Mouse (Mus musculus): ENCODE results near the gene Syne3. TPM values are rescaled to one million over a fixed set of nuclear protein-coding genes. Genes with fewer than 3 reads are reported as not detected.

Syne3 gene
- polyA plus RNA-seq, 1 experiment from 2014 or later, result 0.29 TPM

DNA sequence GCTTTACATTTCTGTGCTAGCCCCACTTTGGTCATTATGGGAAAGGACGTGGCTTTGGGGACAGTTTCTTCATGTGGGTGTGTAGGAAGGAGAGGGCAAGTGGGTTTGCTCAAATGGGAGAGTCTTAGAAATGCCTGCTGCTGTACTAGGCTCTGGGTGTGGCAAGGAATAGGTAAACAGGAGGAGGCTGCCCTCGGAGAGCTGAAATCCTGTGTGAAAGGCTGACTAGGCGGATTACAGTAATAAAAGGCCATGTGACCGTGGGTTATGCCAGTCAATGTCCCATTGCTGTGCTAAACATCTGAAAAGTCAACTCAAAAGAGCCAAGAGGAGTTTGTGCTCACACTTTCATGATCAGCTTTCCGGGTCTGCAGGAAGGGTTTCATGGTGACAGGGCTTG is 127.1 kb downstream of the Syne3 start:
- Histone ChIP-seq H3K4me1 (ENCODE audit: insufficient read depth) (no peaks in the 10 kb centered on the region), H3K27me3 (ENCODE audit: insufficient read depth, low read length) (no peaks in the 10 kb centered on the region), H3K36me3 (ENCODE audit: insufficient read depth) (no peaks in the 10 kb centered on the region), H3K9me3 (ENCODE audit: low read depth, low read length) (no peaks in the 10 kb centered on the region), H3K4me3 (ENCODE audit: low read depth, low read length) (no peak overlapping the region), H3K27ac (ENCODE audit: low read depth) (no peak overlapping the region), H3K9ac (no peak overlapping the region), H3K4me2 (no peak overlapping the region)
- no peak for DNase-seq
- 51% methylated on average over 5 of the region's 5 CpGs for WGBS
- TF ChIP-seq CTCF (IDR thresholded peaks at IDR 0.05; ENCODE audit: low read depth), result no peak
- no peak for ATAC-seq (ENCODE audit: insufficient read depth)

DNA sequence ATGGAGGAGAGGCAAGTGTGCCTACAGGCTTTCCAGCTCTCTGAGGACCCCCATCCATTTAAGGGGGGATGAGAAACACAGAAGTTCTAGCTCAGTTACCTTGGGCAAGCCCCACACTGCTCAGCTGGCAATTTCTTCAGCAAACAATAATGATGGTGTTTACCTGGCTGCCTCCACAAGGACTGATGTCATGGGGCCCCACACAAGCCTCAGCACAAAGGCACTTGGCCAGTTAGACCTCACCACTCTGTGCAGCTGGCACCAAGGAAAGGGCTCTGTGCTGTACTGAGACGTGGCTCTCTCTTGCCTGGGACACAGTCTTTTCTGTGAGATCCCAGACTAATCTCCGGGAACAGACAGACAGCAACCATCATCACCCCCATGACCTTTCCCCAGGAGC is 127.5 kb downstream of the Syne3 start:
- WGBS, result 32% methylated on average over 2 of the region's 2 CpGs
- ATAC-seq (ENCODE audit: insufficient read depth), result 0 out of 2 replicates have a peak, but pooled peaks have one; percentile 31

DNA sequence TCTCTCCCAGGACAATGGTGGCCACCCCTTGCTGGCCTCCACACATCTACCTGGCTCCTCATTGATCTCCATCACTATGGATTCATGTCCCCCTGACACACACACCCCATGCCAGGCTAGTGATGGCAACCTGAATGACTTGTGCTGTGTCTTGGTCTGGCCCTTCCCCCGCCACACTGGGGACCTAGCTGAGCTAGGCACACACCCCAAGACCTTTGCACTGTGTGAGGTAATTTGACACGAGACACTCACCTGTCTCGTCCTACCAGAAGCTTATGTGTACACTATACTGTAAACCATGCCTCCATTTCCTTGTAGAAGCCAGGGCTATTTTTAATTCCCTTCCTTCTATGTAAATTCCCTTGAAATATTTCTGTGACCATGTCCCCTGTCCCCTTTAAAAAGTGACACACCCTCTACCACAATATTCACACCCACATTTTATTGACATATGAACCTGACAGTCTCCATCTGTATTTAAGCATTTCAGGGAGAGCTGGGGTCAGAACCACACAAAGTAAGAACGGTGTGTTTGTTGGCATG is 128.0 kb downstream of the Syne3 start:
- no peak for TF ChIP-seq CTCF (IDR thresholded peaks at IDR 0.05; ENCODE audit: low read depth)
- no peak overlapping the region for H3K4me3 ChIP-seq (ENCODE audit: low read depth, low read length)
- ATAC-seq (ENCODE audit: insufficient read depth) (no peak), DNase-seq (no peak)
- no peaks in the 10 kb centered on the region for H3K9me3 ChIP-seq (ENCODE audit: low read depth, low read length)
- no peaks in the 10 kb centered on the region for H3K4me1 ChIP-seq (ENCODE audit: insufficient read depth)
- H3K36me3 ChIP-seq (ENCODE audit: insufficient read depth), result no peaks in the 10 kb centered on the region
- 55% methylated on average over 4 of the region's 4 CpGs for WGBS
- H3K9ac ChIP-seq, result no peak overlapping the region
- no peaks in the 10 kb centered on the region for H3K27me3 ChIP-seq (ENCODE audit: insufficient read depth, low read length)
- H3K4me2 ChIP-seq, result no peak overlapping the region
- H3K27ac ChIP-seq (ENCODE audit: low read depth), result no peak overlapping the region

More for the DNA sequence above, 127.5 kb downstream of the Syne3 start:
- H3K27me3 ChIP-seq (ENCODE audit: insufficient read depth, low read length), result no peaks in the 10 kb centered on the region
- H3K27ac ChIP-seq (ENCODE audit: low read depth), result no peak overlapping the region
- DNase-seq, result no peak
- no peaks in the 10 kb centered on the region for H3K36me3 ChIP-seq (ENCODE audit: insufficient read depth)
- H3K9ac ChIP-seq, result no peak overlapping the region
- H3K9me3 ChIP-seq (ENCODE audit: low read depth, low read length), result no peaks in the 10 kb centered on the region
- TF ChIP-seq CTCF (IDR thresholded peaks at IDR 0.05; ENCODE audit: low read depth), result no peak
- no peaks in the 10 kb centered on the region for H3K4me1 ChIP-seq (ENCODE audit: insufficient read depth)
- no peak overlapping the region for H3K4me2 ChIP-seq
- H3K4me3 ChIP-seq (ENCODE audit: low read depth, low read length), result no peak overlapping the region

DNA sequence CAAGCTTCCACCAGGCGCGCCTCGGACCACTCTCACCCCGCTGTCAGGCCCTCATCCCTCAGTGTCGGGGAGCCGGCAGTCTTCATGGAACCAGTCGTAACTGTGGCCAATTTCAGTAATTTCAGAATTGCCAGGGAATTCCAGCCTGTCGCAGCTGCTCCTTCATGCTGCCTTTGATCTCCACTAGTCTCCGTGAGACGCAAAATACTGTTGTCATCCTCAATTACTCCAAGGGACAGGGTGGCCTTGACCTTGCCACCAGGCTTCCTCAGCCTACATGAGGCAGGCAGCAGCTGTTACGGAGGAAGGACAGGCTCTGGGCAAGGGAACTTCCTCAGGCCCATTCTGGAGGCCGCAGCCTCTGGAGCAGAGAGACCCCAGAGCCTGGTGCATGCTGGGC is 129.2 kb downstream of the Syne3 start:
- H3K27ac ChIP-seq (ENCODE audit: low read depth), result no peak overlapping the region
- 60% methylated on average over 12 of the region's 12 CpGs for WGBS
- no peak overlapping the region for H3K4me2 ChIP-seq
- H3K36me3 ChIP-seq (ENCODE audit: insufficient read depth), result no peaks in the 10 kb centered on the region
- ATAC-seq (ENCODE audit: insufficient read depth) (no peak), DNase-seq (no peak)
- H3K4me1 ChIP-seq (ENCODE audit: insufficient read depth), result no peaks in the 10 kb centered on the region
- H3K4me3 ChIP-seq (ENCODE audit: low read depth, low read length), result no peak overlapping the region
- TF ChIP-seq CTCF (IDR thresholded peaks at IDR 0.05; ENCODE audit: low read depth), result no peak
- H3K9me3 ChIP-seq (ENCODE audit: low read depth, low read length), result no peaks in the 10 kb centered on the region
- no peak overlapping the region for H3K9ac ChIP-seq
- H3K27me3 ChIP-seq (ENCODE audit: insufficient read depth, low read length), result no peaks in the 10 kb centered on the region

Small RNAs within 50 kb of the gene (microRNA-seq; reads per million reads assigned to microRNA genes)
- 0.95 reads per million for gene Mir3069 (ENCODE audit: borderline number of aligned reads)

Other genes with a start within 250 kb of the Syne3 start
- 2.1 and 2.8 TPM in 2 replicates for gene Clmn, start 144.7 kb downstream of the Syne3 start, polyA plus RNA-seq (2014; fragmentation: Nextera tagmentation; extraction: Ambion mirVana)
- gene Glrx5, start 22.9 kb upstream of the Syne3 start, polyA plus RNA-seq (2014; fragmentation: Nextera tagmentation; extraction: Ambion mirVana), result 177 and 186 TPM in 2 replicates
- gene Tcl1b2, start 136.2 kb upstream of the Syne3 start, polyA plus RNA-seq (2014; fragmentation: Nextera tagmentation; extraction: Ambion mirVana), result not detected in 2 replicates
- not detected in 2 replicates for gene Tcl1b1, start 149.9 kb upstream of the Syne3 start, polyA plus RNA-seq (2014; fragmentation: Nextera tagmentation; extraction: Ambion mirVana)
- not detected in 2 replicates for gene Tcl1b5, start 166.5 kb upstream of the Syne3 start, polyA plus RNA-seq (2014; fragmentation: Nextera tagmentation; extraction: Ambion mirVana)
- not detected in 2 replicates for gene Tcl1b3, start 181.2 kb upstream of the Syne3 start, polyA plus RNA-seq (2014; fragmentation: Nextera tagmentation; extraction: Ambion mirVana)
- gene Tcl1b4, start 192.1 kb upstream of the Syne3 start, polyA plus RNA-seq (2014; fragmentation: Nextera tagmentation; extraction: Ambion mirVana), result not detected in 2 replicates
- gene Tcl1, start 213.0 kb upstream of the Syne3 start, polyA plus RNA-seq (2014; fragmentation: Nextera tagmentation; extraction: Ambion mirVana), result not detected in 2 replicates

All from lung, embryonic 14.5 days (tissue).